Mouse (Mus musculus): ENCODE measurements around the gene Zkscan3.

DNA sequence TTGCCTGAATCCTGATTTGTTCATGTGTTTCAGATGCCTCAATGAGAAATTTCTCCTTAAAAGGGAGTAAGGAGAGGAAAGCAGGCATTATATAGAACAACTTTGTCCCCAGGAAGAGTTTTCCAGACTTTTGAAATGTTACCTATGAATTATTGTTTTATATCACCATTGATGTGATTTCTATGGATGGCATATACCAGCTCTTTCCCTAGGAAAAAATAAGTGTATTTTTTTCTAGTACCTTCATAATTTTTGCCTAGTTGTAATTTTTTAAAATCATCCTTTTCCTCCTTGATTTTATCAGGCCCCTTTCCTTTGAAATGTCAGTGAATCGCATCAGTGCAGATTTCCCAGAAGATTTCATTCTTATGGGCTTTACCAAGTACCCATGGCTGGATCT is 55.9 kb downstream of the Zkscan3 start, which contains the start of gene Olfr1367:
- TF ChIP-seq CTCF (IDR thresholded peaks at IDR 0.05; ENCODE audit: borderline replicate concordance, insufficient read depth, low read length), result no peak
- no peak for TF ChIP-seq POLR2A (IDR thresholded peaks at IDR 0.05; ENCODE audit: low read depth, low read length)

Measured in embryonic fibroblast, embryonic 13.5 days (primary cell).